ENCODE assay signal across 9 mouse cellular contexts in genomic region chr10:67204652-67205407, GRCm38 (mm10).
DNase-seq lines count a peak whose midpoint lies in the region; ATAC-seq and TF ChIP-seq lines count a peak whose summit lies in the region.
"Had no signal": no experiment of that assay in that cellular context is flagged by ENCODE, and none has a peak within 500 bp of the region (broad histone marks: within the 10 kb centered on the region; RNA-seq: fewer than 3 reads in every experiment).

No protein-coding gene starts in this region.

- ATAC-seq in lung, postnatal 0 days, result peak; percentile 46; the same call in 1 of the 2 replicates

- no peak for TF ChIP-seq CTCF in lung, postnatal 0 days (IDR thresholded peaks at IDR 0.05)
- TF ChIP-seq CTCF in cerebellum, adult 2 months (IDR thresholded peaks at IDR 0.05; ENCODE audit: borderline replicate concordance, insufficient read depth, low read depth, low read length), result no peak

- DNase-seq in adrenal gland, adult 2 months, result peak; percentile 37
- DNase-seq in adrenal gland, postnatal 25 days, result no peak
- DNase-seq in thymus, postnatal 0 days (ENCODE audit: low spot score), result peak; percentile 53
- no peak for DNase-seq in thymus, postnatal 14 days
- DNase-seq in lung, postnatal 0 days (ENCODE audit: low spot score), result peak; percentile 48
- DNase-seq in cerebellum, adult 2 months, result no peak
- DNase-seq in gastrocnemius, postnatal 4 days (ENCODE audit: low spot score in 2 of 2), result no peak
- DNase-seq in frontal cortex, postnatal 14 days (ENCODE audit: low spot score in 2 of 2), result no peak

- H3K27me3 ChIP-seq in lung, postnatal 0 days (replicated peaks; ENCODE audit: insufficient read depth, low read length), result no peaks in the 10 kb centered on the region
- H3K27me3 ChIP-seq in cerebellum, adult 2 months (ENCODE audit: control insufficient read depth, insufficient read depth, low read length), result no peaks in the 10 kb centered on the region
- H3K27me3 ChIP-seq: neural tube, embryonic 12.5 days had no signal

- no peaks in the 10 kb centered on the region for H3K9me3 ChIP-seq in lung, postnatal 0 days (ENCODE audit: low read length)
- H3K9me3 ChIP-seq: neural tube, embryonic 12.5 days had no signal

- H3K4me2 ChIP-seq in lung, postnatal 0 days (replicated peaks; ENCODE audit: low read depth, low read length), result no peak overlapping the region
- H3K4me2 ChIP-seq: neural tube, embryonic 12.5 days had no signal

- H3K4me3 ChIP-seq in lung, postnatal 0 days (ENCODE audit: low read depth, low read length), result no peak overlapping the region
- H3K4me3 ChIP-seq in cerebellum, adult 2 months (replicated peaks; ENCODE audit: insufficient read depth, low read depth, low read length), result no peak overlapping the region
- H3K4me3 ChIP-seq: neural tube, embryonic 12.5 days had no signal

- no peaks in the 10 kb centered on the region; the same call in 1 of the 2 replicates for H3K4me1 ChIP-seq in lung, postnatal 0 days (ENCODE audit: insufficient read depth, low read depth, low read length)
- peaks cover 18% of the 10 kb centered on the region for H3K4me1 ChIP-seq in cerebellum, adult 2 months (ENCODE audit: control insufficient read depth, insufficient read depth, low read length)
- H3K4me1 ChIP-seq: neural tube, embryonic 12.5 days had no signal

- WGBS in lung, postnatal 0 days, result 62% methylated on average over 11 of the region's 11 CpGs
- WGBS in cerebellum, adult 2 months, result 85% methylated on average over 11 of the region's 11 CpGs

- H3K27ac ChIP-seq in lung, postnatal 0 days (ENCODE audit: low read length), result peak overlapping the region; percentile 59
- no peak overlapping the region for H3K27ac ChIP-seq in cerebellum, adult 2 months (ENCODE audit: insufficient read depth, low read length)
- H3K27ac ChIP-seq: neural tube, embryonic 12.5 days had no signal

- peak; percentile 55 for TF ChIP-seq EP300 in lung, postnatal 0 days (IDR thresholded peaks at IDR 0.05)

- no peak for TF ChIP-seq POLR2A in cerebellum, adult 2 months (IDR thresholded peaks at IDR 0.05; ENCODE audit: borderline replicate concordance, insufficient read depth, low read length)

- H3K36me3 ChIP-seq in lung, postnatal 0 days (ENCODE audit: insufficient read depth, low read length), result no peaks in the 10 kb centered on the region
- H3K36me3 ChIP-seq: neural tube, embryonic 12.5 days had no signal

- H3K9ac ChIP-seq in lung, postnatal 0 days (replicated peaks; ENCODE audit: low read depth), result no peak overlapping the region
- H3K9ac ChIP-seq: neural tube, embryonic 12.5 days had no signal

Comparison
In these comparisons a context has a peak if more than half of its experiments do, and no peak if none do; other contexts are left out.
1. DNase-seq: peak in adrenal gland, adult 2 months (single experiment), thymus, postnatal 0 days (single experiment) and lung, postnatal 0 days (single experiment); none in adrenal gland, postnatal 25 days (single experiment), thymus, postnatal 14 days (single experiment), cerebellum, adult 2 months (0 of 2), gastrocnemius, postnatal 4 days (0 of 2) and frontal cortex, postnatal 14 days (0 of 2).